Mouse (Mus musculus): ENCODE measurements around the gene Crybb3. TPM values are rescaled to one million over a fixed set of nuclear protein-coding genes. Genes with fewer than 3 reads are reported as not detected.

Crybb3 gene
- total RNA-seq, 4 experiments from 2014 or later, result 0.84 to 2.6 (median 2.3) TPM; not detected in 1

- DNase-seq, result peak; percentile 78
Measured at GRCm38 (mm10) chr5:113102455-113102854, 21.1 kb upstream of the Crybb3 start.

- no peak for DNase-seq
Measured at GRCm38 (mm10) chr5:113101457-113101856, 20.1 kb upstream of the Crybb3 start.

- no peak for DNase-seq
Measured at GRCm38 (mm10) chr5:113100422-113100821, 19.0 kb upstream of the Crybb3 start.

DNA sequence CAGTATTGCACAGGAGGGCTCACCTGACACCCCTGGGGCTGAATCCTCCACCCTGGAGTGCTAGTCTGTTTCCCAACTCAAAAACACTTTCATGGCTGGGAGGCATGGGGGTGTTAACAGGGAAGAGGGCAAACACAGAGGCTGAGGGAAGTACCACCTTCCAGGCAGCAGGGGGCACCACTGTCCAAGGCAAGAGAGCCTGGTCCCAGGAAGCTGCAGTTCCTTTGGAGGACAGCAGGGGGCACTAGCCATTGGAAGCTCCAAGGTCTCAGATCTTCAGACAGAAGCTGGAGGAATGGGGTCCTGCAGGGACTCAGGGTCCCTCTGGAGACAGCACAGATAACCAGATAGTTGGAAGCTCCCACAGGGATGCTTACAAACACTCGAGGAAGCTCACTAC is 18.2 kb upstream of the Crybb3 start:
- DNase-seq, result peak; percentile 63

GRCm38 (mm10) chr5:113097551-113097950 is 16.2 kb upstream of the Crybb3 start:
- no peak for DNase-seq

DNA sequence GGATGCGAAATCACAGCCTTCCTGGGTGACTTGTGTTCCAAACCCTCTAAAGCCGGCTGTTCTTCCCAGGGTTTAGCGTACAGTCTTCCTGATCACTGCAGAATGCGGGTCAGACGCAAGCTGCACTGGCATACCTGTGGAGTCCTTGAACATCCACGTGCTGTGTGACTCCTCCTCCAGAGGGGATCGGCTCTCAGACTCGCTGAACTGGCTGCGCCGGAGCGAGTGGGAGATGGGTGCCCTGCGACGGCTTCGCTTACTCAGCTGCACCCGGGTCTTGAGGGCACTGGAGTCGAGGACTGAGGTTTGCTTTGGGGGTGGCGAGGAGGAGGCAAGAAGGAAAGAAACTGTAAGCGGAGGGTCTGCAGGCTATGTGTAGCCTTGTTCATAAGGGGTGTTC is 14.1 kb upstream of the Crybb3 start:
- no peak for DNase-seq

GRCm38 (mm10) chr5:113092406-113092805 is 11.0 kb upstream of the Crybb3 start:
- no peak for DNase-seq

DNA sequence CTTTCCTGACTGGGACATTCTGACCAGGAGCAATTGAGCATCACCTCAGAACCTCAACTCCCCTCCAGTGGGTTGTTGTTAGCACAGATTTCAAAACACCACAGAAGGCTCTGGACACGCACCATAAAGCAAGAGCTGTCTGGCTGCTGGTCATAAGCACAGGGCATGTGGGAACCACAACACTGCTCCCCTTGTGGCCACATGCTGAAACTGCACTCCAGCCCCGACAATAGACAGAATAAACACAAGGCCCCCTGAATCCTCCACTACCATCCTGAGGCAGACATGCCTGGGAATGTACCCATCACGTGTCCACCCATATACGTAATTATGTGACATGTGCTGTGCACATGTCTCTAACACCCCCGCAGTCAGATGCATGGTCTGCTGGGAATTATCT is 9.8 kb upstream of the Crybb3 start:
- no peak for DNase-seq

- no peak for DNase-seq
Measured at GRCm38 (mm10) chr5:113090750-113091149, 9.4 kb upstream of the Crybb3 start.

GRCm38 (mm10) chr5:113090077-113090690 is 8.8 kb upstream of the Crybb3 start:
- no peak for DNase-seq

DNA sequence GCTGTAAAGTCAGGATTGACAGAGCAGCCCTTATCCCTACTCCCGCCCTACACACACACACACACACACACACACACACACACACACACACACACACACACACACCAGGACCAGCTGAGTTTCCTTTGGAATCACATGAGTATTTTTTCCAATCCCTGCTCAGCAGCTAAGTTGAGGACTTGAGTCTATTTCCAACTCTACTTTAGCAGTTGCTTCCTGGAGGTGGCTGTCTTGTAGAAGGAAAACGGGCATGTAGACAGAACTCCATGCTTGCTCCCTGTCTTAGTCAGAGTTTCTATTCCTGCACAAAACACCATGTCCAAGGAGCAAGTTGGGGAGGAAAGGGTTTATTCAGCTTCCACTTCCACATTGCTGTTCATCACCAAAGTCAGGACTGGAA is 6.1 kb upstream of the Crybb3 start:
- no peak for DNase-seq

- no peak for DNase-seq
Measured at GRCm38 (mm10) chr5:113086990-113087389, 5.6 kb upstream of the Crybb3 start.

- DNase-seq, result no peak
Measured at GRCm38 (mm10) chr5:113086439-113086838, 5.1 kb upstream of the Crybb3 start.

GRCm38 (mm10) chr5:113085931-113086330 is 4.5 kb upstream of the Crybb3 start:
- no peak for DNase-seq

DNA sequence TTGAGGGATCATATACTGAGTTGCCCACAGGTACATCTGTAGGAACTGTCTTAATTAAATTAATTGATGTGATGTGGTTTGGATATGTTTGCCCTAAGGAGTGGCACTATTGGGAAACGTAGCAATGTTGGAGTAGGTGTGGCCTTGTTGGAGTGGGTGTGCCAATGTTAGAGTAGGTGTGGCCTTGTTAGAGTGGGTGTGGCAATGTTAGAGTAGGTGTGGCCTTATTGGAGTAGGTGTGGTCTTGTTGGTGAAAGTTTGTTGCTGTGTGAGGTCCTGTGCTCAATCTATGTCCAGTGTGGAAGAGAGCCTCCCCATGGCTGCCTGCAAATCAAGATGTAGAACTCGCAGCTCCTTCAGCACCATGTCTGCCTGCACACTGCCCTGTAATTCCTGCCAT is 2.9 kb upstream of the Crybb3 start:
- no peak for DNase-seq

- no peak for DNase-seq
Measured at GRCm38 (mm10) chr5:113082356-113083168, 1.2 kb upstream of the Crybb3 start.

- no peak for DNase-seq
Measured at GRCm38 (mm10) chr5:113081020-113081419, 364 bp downstream of the Crybb3 start.

- DNase-seq, result no peak
Measured at GRCm38 (mm10) chr5:113079783-113080182, 1.6 kb downstream of the Crybb3 start.

DNA sequence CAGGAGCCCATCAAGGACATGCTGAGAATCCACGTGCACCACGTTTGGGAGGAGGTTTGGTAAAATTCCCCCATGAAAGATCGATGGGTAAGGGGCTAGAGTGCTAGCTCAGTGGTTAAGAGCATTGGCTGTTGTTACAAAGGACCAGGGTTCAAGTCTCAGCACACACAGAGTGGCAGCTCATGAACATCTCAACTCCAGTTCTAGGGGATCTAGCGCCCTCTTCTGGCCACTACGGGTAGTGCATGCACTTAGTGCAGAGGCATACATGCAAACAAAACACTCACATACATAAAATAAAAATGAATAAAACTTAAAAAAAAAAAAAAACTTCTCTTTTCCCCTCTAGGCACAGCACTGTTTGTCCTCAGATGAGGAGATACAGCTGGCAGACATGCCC is 2.7 kb downstream of the Crybb3 start:
- DNase-seq, result no peak

- DNase-seq, result no peak
Measured at GRCm38 (mm10) chr5:113070017-113070416, 11.4 kb downstream of the Crybb3 start, which contains the start of gene Crybb2. Crybb2 (minus strand) TSS chr5:113070117.

DNA sequence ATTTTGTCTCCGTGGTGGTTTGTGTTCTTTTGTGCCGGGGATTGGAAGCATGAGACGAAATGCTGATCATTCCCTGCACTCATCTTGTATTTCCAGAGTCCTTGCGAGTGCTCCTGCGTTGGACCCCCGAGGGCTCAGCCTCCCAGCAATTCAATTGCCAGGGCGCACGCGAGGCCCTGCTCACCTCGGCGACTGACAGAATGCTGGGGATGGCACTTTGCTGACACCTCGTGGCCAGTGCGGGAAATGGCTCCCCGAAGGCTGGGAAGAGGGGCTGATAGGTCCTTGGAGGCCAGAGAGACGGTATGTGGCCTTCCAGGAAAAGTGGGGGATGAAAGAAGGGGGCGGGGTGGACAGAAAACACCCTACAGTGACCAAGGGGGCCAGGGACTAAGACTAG is 27.1 kb downstream of the Crybb3 start:
- peak; percentile 59 for DNase-seq

GRCm38 (mm10) chr5:113050581-113051185 is 30.7 kb downstream of the Crybb3 start:
- no peak for DNase-seq

DNA sequence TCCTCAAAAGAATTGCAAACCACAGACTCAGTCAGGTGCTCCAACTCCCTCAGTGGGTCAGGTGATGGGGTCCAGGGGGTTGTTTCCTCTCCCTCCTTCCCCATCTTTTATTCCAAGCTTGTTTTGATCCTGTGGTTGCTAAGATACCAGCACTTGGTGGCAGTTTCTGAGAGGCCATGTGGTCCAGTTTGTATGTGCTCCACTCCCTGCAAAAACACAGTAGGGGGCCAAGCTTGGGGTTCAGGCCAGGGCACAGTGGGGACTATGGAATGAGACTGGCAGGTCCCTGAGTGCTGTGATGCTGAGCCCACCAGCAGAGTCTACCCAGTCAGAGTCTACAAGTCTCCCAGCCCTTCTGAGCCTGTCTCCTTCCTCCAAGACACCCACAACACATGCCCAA is 31.5 kb downstream of the Crybb3 start:
- no peak for DNase-seq
